Mouse (Mus musculus) skeletal muscle tissue, adult 2 months (tissue): ENCODE results near the gene Plcd3.
A peak's percentile ranks its signal among the peaks of the same experiment; 100 is the strongest.

Experiments used
- DNase-seq: peaks from one replicate; pipeline ENCODE4 v3.0.0-alpha.2; 2012; ENCODE audit warnings: low read depth, low spot score

Gene Plcd3

GRCm38 (mm10) chr11:103098531-103099190 is 2.8 kb downstream of the Plcd3 start:
- no peak for DNase-seq

- DNase-seq = no peak
Observed at GRCm38 (mm10) chr11:103096979-103097894, 4.2 kb downstream of the Plcd3 start.

GRCm38 (mm10) chr11:103095801-103096200 is 5.7 kb downstream of the Plcd3 start:
- DNase-seq = no peak

- DNase-seq = no peak
Observed at GRCm38 (mm10) chr11:103095107-103095670, 6.3 kb downstream of the Plcd3 start.

- DNase-seq = no peak
Observed at GRCm38 (mm10) chr11:103093862-103094833, 7.3 kb downstream of the Plcd3 start.

GRCm38 (mm10) chr11:103093306-103093705 is 8.2 kb downstream of the Plcd3 start:
- DNase-seq = no peak

GRCm38 (mm10) chr11:103081631-103082030 is 19.8 kb downstream of the Plcd3 start:
- no peak for DNase-seq

GRCm38 (mm10) chr11:103080323-103081091 is 21.0 kb downstream of the Plcd3 start:
- DNase-seq = no peak

GRCm38 (mm10) chr11:103078131-103078530 is 23.3 kb downstream of the Plcd3 start:
- DNase-seq = no peak

- no peak for DNase-seq
Observed at GRCm38 (mm10) chr11:103076581-103076980, 24.9 kb downstream of the Plcd3 start.

GRCm38 (mm10) chr11:103076010-103076409 is 25.4 kb downstream of the Plcd3 start:
- no peak for DNase-seq

- no peak for DNase-seq
Observed at GRCm38 (mm10) chr11:103074796-103075323, 26.6 kb downstream of the Plcd3 start.

- DNase-seq = no peak
Observed at GRCm38 (mm10) chr11:103074121-103074650, 27.3 kb downstream of the Plcd3 start.

- DNase-seq = no peak
Observed at GRCm38 (mm10) chr11:103073671-103074070, 27.8 kb downstream of the Plcd3 start.

GRCm38 (mm10) chr11:103070322-103070880 is 31.1 kb downstream of the Plcd3 start:
- no peak for DNase-seq

- no peak for DNase-seq
Observed at GRCm38 (mm10) chr11:103069731-103070130, 31.7 kb downstream of the Plcd3 start.

- DNase-seq = no peak
Observed at GRCm38 (mm10) chr11:103068884-103069283, 32.6 kb downstream of the Plcd3 start.

- no peak for DNase-seq
Observed at GRCm38 (mm10) chr11:103068272-103068671, 33.2 kb downstream of the Plcd3 start.

GRCm38 (mm10) chr11:103067457-103068001 is 33.9 kb downstream of the Plcd3 start:
- DNase-seq = peak; percentile 92

GRCm38 (mm10) chr11:103067051-103067361 is 34.5 kb downstream of the Plcd3 start:
- DNase-seq = no peak
